Comparison of ENCODE assay signal across 18 mouse cellular contexts in genomic region chr3:55213785-55214184, GRCm38 (mm10). TPM values are rescaled to one million over a fixed set of nuclear protein-coding genes. Genes with fewer than 3 reads are reported as not detected.
DNase-seq lines count a peak whose midpoint lies in the region; ATAC-seq and TF ChIP-seq lines count a peak whose summit lies in the region.
"Had no signal": no experiment of that assay in that cellular context is flagged by ENCODE, and none has a peak within 500 bp of the region (broad histone marks: within the 10 kb centered on the region; RNA-seq: fewer than 3 reads in every experiment).

No protein-coding gene starts in this region.

- TF ChIP-seq CTCF in heart, postnatal 0 days (IDR thresholded peaks at IDR 0.05; ENCODE audit: low read depth) = no peak

- no peaks in the 10 kb centered on the region for H3K27me3 ChIP-seq in heart, postnatal 0 days (ENCODE audit: control insufficient read depth, insufficient read depth, low read length)
- H3K27me3 ChIP-seq in neural tube, embryonic 13.5 days = no peaks in the 10 kb centered on the region
- H3K27me3 ChIP-seq: intestine, embryonic 15.5 days; liver, embryonic 13.5 days had no signal

- H3K36me3 ChIP-seq in heart, postnatal 0 days (replicated peaks; ENCODE audit: control insufficient read depth, insufficient read depth, low read length) = no peaks in the 10 kb centered on the region
- H3K36me3 ChIP-seq in neural tube, embryonic 13.5 days = no peaks in the 10 kb centered on the region
- H3K36me3 ChIP-seq: intestine, embryonic 15.5 days; liver, embryonic 13.5 days had no signal

- H3K4me3 ChIP-seq in heart, postnatal 0 days (ENCODE audit: low read depth, low read length) = no peak overlapping the region
- no peak overlapping the region for H3K4me3 ChIP-seq in neural tube, embryonic 13.5 days
- H3K4me3 ChIP-seq: intestine, embryonic 15.5 days; left cerebral cortex, adult 2 months; liver, embryonic 13.5 days had no signal

- no peaks in the 10 kb centered on the region for H3K9me3 ChIP-seq in heart, postnatal 0 days (replicated peaks; ENCODE audit: control insufficient read depth, low read length)
- no peaks in the 10 kb centered on the region for H3K9me3 ChIP-seq in neural tube, embryonic 13.5 days
- H3K9me3 ChIP-seq: intestine, embryonic 15.5 days; liver, embryonic 13.5 days had no signal

- H3K4me2 ChIP-seq in heart, postnatal 0 days (ENCODE audit: low read depth, low read length) = no peak overlapping the region
- no peak overlapping the region for H3K4me2 ChIP-seq in neural tube, embryonic 13.5 days
- H3K4me2 ChIP-seq: intestine, embryonic 15.5 days; liver, embryonic 13.5 days had no signal

- H3K9ac ChIP-seq in heart, postnatal 0 days (replicated peaks; ENCODE audit: low read depth, low read length) = no peak overlapping the region
- no peak overlapping the region for H3K9ac ChIP-seq in neural tube, embryonic 13.5 days
- H3K9ac ChIP-seq: intestine, embryonic 15.5 days; liver, embryonic 13.5 days had no signal

- WGBS in heart, postnatal 0 days = 44% methylated on average over 4 of the region's 4 CpGs
- WGBS in neural tube, embryonic 13.5 days = 70% methylated on average over 4 of the region's 4 CpGs

- no peak overlapping the region for H3K27ac ChIP-seq in heart, postnatal 0 days (ENCODE audit: low read depth)
- H3K27ac ChIP-seq in neural tube, embryonic 13.5 days (replicated peaks) = 0 out of 2 replicates have a peak overlapping the region, but pooled peaks have one; percentile 25
- H3K27ac ChIP-seq: intestine, embryonic 15.5 days; left cerebral cortex, adult 2 months; liver, embryonic 13.5 days had no signal

- TF ChIP-seq EP300 in heart, postnatal 0 days (IDR thresholded peaks at IDR 0.05; ENCODE audit: low read depth) = no peak

- peak; percentile 12 for DNase-seq in embryo, embryonic 10.5 days (ENCODE audit: low spot score)
- no peak for DNase-seq in embryo, embryonic 10 days (ENCODE audit: low spot score)
- DNase-seq in heart, postnatal 0 days (ENCODE audit: low spot score) = peak; percentile 15
- no peak for DNase-seq in heart, adult 9 months (ENCODE audit: low spot score in 2 of 2)
- no peak for DNase-seq in neural tube, embryonic 10.5 days (ENCODE audit: extremely low spot score, low spot score)
- no peak for DNase-seq in liver
- DNase-seq in c-Kit-positive CD71-positive TER-119-positive erythroid progenitor cells, embryonic 14.5 days (ENCODE audit: low spot score) = no peak
- DNase-seq: adrenal gland, postnatal 25 days; liver, embryonic 13.5 days; lung, postnatal 36 days; thymus, adult 2 months had no signal

- H3K4me1 ChIP-seq in heart, postnatal 0 days (ENCODE audit: control insufficient read depth, insufficient read depth) = no peaks in the 10 kb centered on the region
- H3K4me1 ChIP-seq in neural tube, embryonic 13.5 days (replicated peaks) = peaks cover 9% of the 10 kb centered on the region
- H3K4me1 ChIP-seq: intestine, embryonic 15.5 days; liver, embryonic 13.5 days had no signal

- no peak for ATAC-seq in heart, postnatal 0 days (ENCODE audit: insufficient read depth, low read depth)
- ATAC-seq in neural tube, embryonic 13.5 days (ENCODE audit: low read depth) = no peak
- ATAC-seq: intestine, embryonic 15.5 days; midbrain, embryonic 16.5 days had no signal

RNA-seq across cellular contexts. Expression of gene Dclk1, which starts 28.4 kb away (rescaled TPM):
- 5.6 and 18.7 TPM in 2 replicates for total RNA-seq in heart, postnatal 0 days (2014; rRNA removed; ENCODE audit: low replicate concordance)
- polyA plus RNA-seq in heart, postnatal 0 days (2015; fragmentation: Nextera tagmentation; extraction: Ambion mirVana) = 4.9 and 5.8 TPM in 2 replicates
- polyA plus RNA-seq in neural tube, embryonic 13.5 days (2015; fragmentation: Nextera tagmentation; extraction: Ambion mirVana) = 190 and 226 TPM in 2 replicates
- total RNA-seq: common myeloid progenitor, adult 5-6 weeks had no signal

RNA-seq across cellular contexts. Expression of gene Sohlh2, which starts 32.0 kb away (rescaled TPM):
- total RNA-seq in heart, postnatal 0 days (2014; rRNA removed; ENCODE audit: low replicate concordance) = not detected in 2 replicates
- not detected in 2 replicates for polyA plus RNA-seq in heart, postnatal 0 days (2015; fragmentation: Nextera tagmentation; extraction: Ambion mirVana)
- polyA plus RNA-seq in neural tube, embryonic 13.5 days (2015; fragmentation: Nextera tagmentation; extraction: Ambion mirVana) = not detected in 2 replicates
- total RNA-seq: adrenal gland, postnatal 25 days; common myeloid progenitor, adult 5-6 weeks; heart, adult 18-20 months; left cerebral cortex, adult 2 months; neutrophil, adult 5-6 weeks had no signal
- polyA plus RNA-seq: liver, embryonic 13.5 days; midbrain, embryonic 16.5 days had no signal

Comparison
In these comparisons a context has a peak if more than half of its experiments do, and no peak if none do; other contexts are left out.
1. DNase-seq: peak in embryo, embryonic 10.5 days (single experiment) and heart, postnatal 0 days (single experiment); none in embryo, embryonic 10 days (single experiment), heart, adult 9 months (0 of 2), neural tube, embryonic 10.5 days (single experiment), liver (single experiment) and c-Kit-positive CD71-positive TER-119-positive erythroid progenitor cells, embryonic 14.5 days (single experiment).
2. RNA of gene Dclk1, which starts 28.4 kb away (polyA plus RNA-seq): 190 to 226 TPM in neural tube, embryonic 13.5 days; 4.9 to 5.8 TPM in heart, postnatal 0 days; every median in the first group is over 10 times any median in the second.